Mouse (Mus musculus) liver, embryonic 14.5 days (tissue): ENCODE measurements at regions not wholly inside any gene's neighbourhood (a gene's known extent, or its start where the extent isn't known, plus 50 kb on each side); places are given as distances from the start of the nearest gene placed in this dataset.

ENCODE experiments used
- ATAC-seq: fragments of 200-750 bp; cut with Nextera tagmentation; 2 replicates; pipeline ENCODE4 v1.8.0; 2017; ENCODE audit warnings: moderate number of reproducible peaks, mild to moderate bottlenecking, moderate library complexity; ENCODE audit not compliant: insufficient read depth
- DNase-seq, 3 experiments: peaks; one replicate each; pipeline ENCODE4 v3.0.0-alpha.2; 2012 to 2013; ENCODE audit warnings: low read depth in 3 of 3, low spot score in 3 of 3
- H3K27ac ChIP-seq: fragments of 300-500 bp; sonication (generic); 2 replicates; pipeline ENCODE4 v1.5.1; 2014; ENCODE audit warnings: moderate library complexity, mild to moderate bottlenecking, control low read depth, inconsistent platforms
- H3K27me3 ChIP-seq: fragments of 300-500 bp; sonication (generic); 2 replicates; pipeline ENCODE4 v1.6.1; 2014; ENCODE audit warnings: mild to moderate bottlenecking, low read length, moderate library complexity; ENCODE audit not compliant: control insufficient read depth, insufficient read depth
- H3K36me3 ChIP-seq: fragments of 300-500 bp; sonication (generic); replicated peaks from 2 replicates; pipeline ENCODE4 v1.6.1; 2014; ENCODE audit warnings: low read depth; ENCODE audit not compliant: control insufficient read depth, insufficient read depth
- H3K4me1 ChIP-seq, 2 experiments: fragments of 200-500 bp in 1 of 2; fragments of 300-500 bp in 1 of 2; sonication (generic) in 1 of 2; replicated peaks; 2 replicates each; pipeline ENCODE4 v1.6.1; 2012 to 2014; ENCODE audit warnings: antibody characterized with exemption in 1 of 2, inconsistent platforms in 1 of 2, low read length in 1 of 2; ENCODE audit not compliant: control insufficient read depth in 2 of 2, insufficient read depth in 2 of 2
- H3K4me2 ChIP-seq: fragments of 300-500 bp; sonication (generic); 2 replicates; pipeline ENCODE4 v1.6.1; 2014; ENCODE audit warnings: low read depth, mild to moderate bottlenecking, control low read depth, moderate library complexity
- H3K4me3 ChIP-seq, 2 experiments: fragments of 200-500 bp in 1 of 2; fragments of 300-500 bp in 1 of 2; sonication (generic) in 1 of 2; 2 replicates each; pipeline ENCODE4 v1.5.1; 2012 to 2014; ENCODE audit warnings: low read depth in 2 of 2, low read length in 2 of 2, mild to moderate bottlenecking in 2 of 2, control low read depth in 1 of 2, inconsistent platforms in 1 of 2, moderate library complexity in 1 of 2; ENCODE audit not compliant: insufficient read depth in 1 of 2
- H3K9ac ChIP-seq: fragments of 300-500 bp; sonication (generic); replicated peaks from 2 replicates; pipeline ENCODE4 v1.6.1; 2014; ENCODE audit warnings: mild to moderate bottlenecking, control low read depth, moderate library complexity
- H3K9me3 ChIP-seq: fragments of 300-500 bp; sonication (generic); 2 replicates; pipeline ENCODE4 v1.6.1; 2016; ENCODE audit warnings: low read length, mixed read lengths; ENCODE audit not compliant: control insufficient read depth
- CTCF ChIP-seq: IDR thresholded peaks from 2 replicates; pipeline ENCODE4 v1.5.1; 2016; ENCODE audit warnings: antibody characterized with exemption, low read depth, control low read depth
- EP300 ChIP-seq: IDR thresholded peaks from 2 replicates; pipeline ENCODE4 v1.6.1; 2016; ENCODE audit warnings: antibody characterized with exemption, low read depth
- WGBS: fragments of 180-500 bp; shearing (Covaris S2); extraction: QIAGEN DNeasy Blood & Tissue Kit; methylation state at CpG from one replicate; pipeline ENCODE4 v1.1.7; 2014; ENCODE audit not compliant: insufficient replicate concordance; 5-methylcytosine and 5-hydroxymethylcytosine counted together

DNA sequence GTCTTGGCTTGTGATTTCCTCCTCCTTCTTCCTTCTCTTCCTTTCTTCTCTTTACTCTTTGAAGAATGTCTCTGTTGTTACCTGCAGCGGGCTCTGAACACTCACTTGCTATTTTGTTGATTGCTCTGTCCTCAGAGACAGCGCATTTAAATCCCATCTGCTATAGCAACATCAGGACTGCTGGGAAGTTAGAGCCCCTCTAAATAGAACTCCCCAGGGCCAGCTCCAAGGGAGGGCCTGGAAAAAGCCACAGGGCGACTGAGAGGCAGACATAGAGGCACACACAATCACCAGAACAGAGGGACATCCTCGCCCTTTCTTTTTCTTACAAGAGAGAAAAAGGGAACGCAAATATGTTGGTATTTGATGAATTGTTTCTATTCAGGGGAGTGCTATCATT, 306.6 kb downstream of the Satb1 start:
- H3K4me1 ChIP-seq: no peaks in the 10 kb centered on the region
- no peak overlapping the region for H3K27ac ChIP-seq
- 39% methylated on average over 5 of the region's 5 CpGs for WGBS
- ATAC-seq: no peak
- H3K9ac ChIP-seq: no peak overlapping the region
- TF ChIP-seq EP300 (no peak), CTCF (no peak)
- H3K4me2 ChIP-seq: no peak overlapping the region
- H3K9me3 ChIP-seq: no peaks in the 10 kb centered on the region
- DNase-seq: no peak
- H3K27me3 ChIP-seq: no peaks in the 10 kb centered on the region
- no peaks in the 10 kb centered on the region for H3K36me3 ChIP-seq
- no peak overlapping the region for H3K4me3 ChIP-seq

DNA sequence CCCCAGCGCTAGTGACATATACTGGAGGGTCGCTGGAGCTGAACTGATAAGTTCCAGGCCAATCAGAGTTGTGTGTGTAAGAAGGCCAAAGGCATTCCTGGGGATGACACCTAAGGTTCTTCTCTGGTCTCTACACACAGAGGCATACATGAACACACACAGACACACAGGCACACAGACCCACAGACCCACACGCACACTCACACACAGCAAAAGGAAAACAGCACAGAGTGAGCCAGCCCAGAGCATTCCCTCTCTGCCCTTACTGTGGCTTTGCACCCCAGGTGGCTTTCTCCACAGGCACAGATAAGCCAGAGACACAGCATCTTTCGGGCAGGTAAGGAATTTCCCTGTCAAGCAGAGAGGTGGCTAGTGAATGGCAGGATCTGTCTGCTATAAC, 307.1 kb downstream of the Satb1 start:
- Histone ChIP-seq H3K4me3 (no peak overlapping the region), H3K27me3 (no peaks in the 10 kb centered on the region), H3K4me1 (no peaks in the 10 kb centered on the region), H3K36me3 (no peaks in the 10 kb centered on the region), H3K4me2 (no peak overlapping the region), H3K9me3 (no peaks in the 10 kb centered on the region), H3K27ac (no peak overlapping the region), H3K9ac (no peak overlapping the region)
- no peak for DNase-seq
- WGBS: 56% methylated on average over 4 of the region's 4 CpGs
- ATAC-seq: no peak
- no peak for TF ChIP-seq EP300
- TF ChIP-seq CTCF: no peak

DNA sequence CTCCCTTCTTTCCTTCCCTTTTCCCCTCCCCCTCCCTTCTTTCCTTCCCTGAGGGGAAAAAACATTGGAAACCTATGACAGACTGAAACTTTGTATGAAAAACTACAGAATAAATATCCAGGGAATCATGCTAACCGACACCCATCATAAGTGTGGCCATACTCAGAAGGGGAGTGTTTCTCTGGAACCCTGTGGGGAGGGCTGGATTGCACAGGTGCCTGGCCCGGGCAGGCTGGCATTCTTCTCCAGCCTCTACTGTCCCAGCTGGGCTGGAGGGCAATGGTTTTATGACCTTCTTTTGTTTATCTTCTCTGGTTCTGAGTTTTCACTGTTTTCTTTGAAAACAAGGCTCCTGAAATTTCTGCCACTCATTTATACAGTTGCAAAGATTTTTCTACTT, 307.9 kb downstream of the Satb1 start:
- TF ChIP-seq EP300 (no peak), CTCF (no peak)
- no peaks in the 10 kb centered on the region for H3K9me3 ChIP-seq
- H3K27ac ChIP-seq: no peak overlapping the region
- WGBS: 51% methylated on average over 2 of the region's 2 CpGs
- H3K4me3 ChIP-seq: no peak overlapping the region
- ATAC-seq (no peak), DNase-seq (no peak)
- no peak overlapping the region for H3K4me2 ChIP-seq
- no peak overlapping the region for H3K9ac ChIP-seq
- no peaks in the 10 kb centered on the region for H3K4me1 ChIP-seq
- no peaks in the 10 kb centered on the region for H3K36me3 ChIP-seq
- no peaks in the 10 kb centered on the region for H3K27me3 ChIP-seq

DNA sequence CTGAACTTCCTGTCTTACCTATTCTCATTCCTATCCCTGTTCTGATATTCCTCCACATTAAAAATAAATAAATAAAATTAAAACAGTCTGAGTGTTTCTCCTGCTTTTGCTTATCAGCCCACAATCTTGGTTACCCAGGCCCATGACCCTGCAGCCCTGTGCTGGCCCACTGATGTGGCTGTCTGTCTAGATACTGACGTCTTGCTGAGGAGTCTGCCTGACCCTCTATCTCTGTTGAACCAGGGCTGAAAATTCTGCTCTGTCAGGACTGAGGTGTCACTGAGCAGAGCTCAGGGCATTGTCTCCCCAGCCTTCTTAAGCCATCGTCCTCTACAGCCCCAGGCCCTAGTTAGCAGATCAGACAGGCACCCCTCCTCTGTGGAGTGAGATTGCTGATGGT, 321.2 kb downstream of the Satb1 start:
- no peak overlapping the region for H3K9ac ChIP-seq
- H3K4me2 ChIP-seq: no peak overlapping the region
- no peaks in the 10 kb centered on the region for H3K27me3 ChIP-seq
- 0 out of 4 replicates have a peak, but pooled peaks cover 0 to 2% of the 10 kb centered on the region in 2 experiments for H3K4me1 ChIP-seq
- ATAC-seq (no peak), DNase-seq (no peak)
- no peaks in the 10 kb centered on the region for H3K36me3 ChIP-seq
- WGBS: 16% methylated on average over 2 of the region's 2 CpGs
- no peak overlapping the region for H3K4me3 ChIP-seq
- no peak overlapping the region for H3K27ac ChIP-seq
- TF ChIP-seq CTCF: no peak
- TF ChIP-seq EP300: no peak
- H3K9me3 ChIP-seq: no peaks in the 10 kb centered on the region

DNA sequence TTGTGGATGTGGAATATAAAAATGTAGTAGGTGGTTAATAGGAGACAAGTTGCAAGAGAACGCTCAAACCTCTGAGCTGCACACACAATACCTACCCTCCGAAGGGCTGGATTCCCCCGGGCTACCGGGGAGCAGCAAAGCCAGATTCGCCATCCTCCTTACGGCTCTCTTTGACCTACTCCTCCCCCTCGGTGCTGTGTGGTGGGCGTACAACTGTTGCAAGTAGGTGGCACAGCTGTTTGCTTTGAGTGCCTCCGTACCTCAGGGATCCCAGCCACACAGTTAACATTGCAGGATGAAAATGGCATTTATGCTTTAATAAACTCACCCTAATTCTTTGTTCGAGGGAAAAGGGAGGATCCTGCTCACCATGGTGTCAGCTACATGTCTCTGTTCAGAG, 321.6 kb upstream of the Tbc1d5 start:
- Histone ChIP-seq H3K9me3 (no peaks in the 10 kb centered on the region), H3K27me3 (no peaks in the 10 kb centered on the region), H3K4me3 (no peak overlapping the region), H3K4me1 (no peaks in the 10 kb centered on the region), H3K27ac (no peak overlapping the region), H3K36me3 (no peaks in the 10 kb centered on the region), H3K4me2 (no peak overlapping the region), H3K9ac (no peak overlapping the region)
- DNase-seq (no peak), ATAC-seq (no peak)
- TF ChIP-seq CTCF (no peak), EP300 (no peak)
- WGBS: 81% methylated on average over 10 of the region's 10 CpGs
